Mouse (Mus musculus) hematopoietic multipotent progenitor cell, adult 10-12 weeks (in vitro differentiated cells): ENCODE data around the gene Gjc1. TPM values are rescaled to one million over a fixed set of nuclear protein-coding genes. Genes with fewer than 3 reads are reported as not detected.

Experiments used
- polyA plus RNA-seq: library from polyadenylated mRNA; stranded (reverse); fragments of >175 nt; gene quantifications from 2 replicates; pipeline ENCODE4 v1.2.3, GENCODE M21; 2012; ENCODE audit warnings: low replicate concordance

The Gjc1 gene
- polyA plus RNA-seq = not detected in 2 replicates

DNA sequence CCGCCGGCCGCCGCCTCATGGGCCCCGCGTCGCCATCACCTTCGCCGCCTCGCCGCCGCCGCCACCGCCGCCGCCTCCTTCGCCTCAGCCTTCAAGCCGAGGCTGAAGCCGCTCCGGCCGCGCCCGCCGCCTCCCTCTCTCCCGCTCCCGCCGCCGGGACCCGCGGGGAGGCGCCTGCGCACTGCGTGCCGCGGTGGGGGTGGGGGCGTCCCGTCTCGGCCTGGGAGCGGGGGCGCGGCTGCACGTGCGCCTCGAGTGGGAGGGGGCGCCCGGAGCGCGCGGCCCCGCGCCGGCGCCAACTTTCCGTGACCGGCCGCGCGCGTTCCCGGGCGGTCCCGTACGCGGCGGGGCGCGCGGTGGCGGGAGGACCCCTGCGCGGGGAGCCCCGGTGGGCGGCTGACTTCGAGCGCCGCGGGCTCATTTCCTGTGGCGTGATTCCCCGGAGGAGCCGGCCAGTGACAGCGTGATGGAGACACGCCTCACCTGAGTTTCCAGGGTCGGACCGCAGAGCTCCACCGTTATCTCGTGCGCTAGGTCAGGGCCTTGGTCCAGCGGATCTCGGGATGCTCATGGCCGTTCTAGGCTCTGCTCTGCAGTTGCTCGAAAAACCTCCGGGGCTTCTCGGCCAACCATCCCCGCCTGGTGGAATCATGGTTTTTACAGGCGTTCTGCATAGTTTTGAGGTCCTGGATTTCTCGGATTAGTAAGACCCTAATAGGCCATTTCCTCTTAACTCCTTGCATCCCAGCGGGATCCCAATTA lies at the start of gene Gjc1:
Gene Gjc1 (minus strand): TSS at position 680 of the 762 bp plus-strand sequence.

DNA sequence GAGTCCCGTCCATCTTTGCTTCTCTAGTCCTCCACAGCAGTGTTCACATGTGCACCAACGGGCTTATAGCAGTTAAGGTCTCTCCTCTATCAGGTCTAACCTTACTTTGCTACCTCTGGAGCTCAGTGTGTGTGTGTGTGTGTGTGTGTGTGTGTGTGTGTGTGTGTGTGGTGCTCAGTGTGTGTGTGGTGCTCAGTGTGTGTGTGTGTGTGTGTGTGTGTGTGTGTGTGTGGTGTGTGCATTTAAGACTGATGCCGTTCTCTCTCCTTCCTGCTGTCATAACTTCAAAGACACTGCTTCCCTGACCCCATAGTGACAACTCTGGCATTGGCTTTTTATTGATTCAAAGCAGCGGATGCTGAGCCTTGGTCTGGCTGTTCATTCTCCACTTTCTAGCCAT lies 16.0 kb upstream of the Gjc1 start, which contains the start of gene Higd1b:
Gene Higd1b (plus strand): TSS at position 301 of the 400 bp plus-strand sequence.

DNA sequence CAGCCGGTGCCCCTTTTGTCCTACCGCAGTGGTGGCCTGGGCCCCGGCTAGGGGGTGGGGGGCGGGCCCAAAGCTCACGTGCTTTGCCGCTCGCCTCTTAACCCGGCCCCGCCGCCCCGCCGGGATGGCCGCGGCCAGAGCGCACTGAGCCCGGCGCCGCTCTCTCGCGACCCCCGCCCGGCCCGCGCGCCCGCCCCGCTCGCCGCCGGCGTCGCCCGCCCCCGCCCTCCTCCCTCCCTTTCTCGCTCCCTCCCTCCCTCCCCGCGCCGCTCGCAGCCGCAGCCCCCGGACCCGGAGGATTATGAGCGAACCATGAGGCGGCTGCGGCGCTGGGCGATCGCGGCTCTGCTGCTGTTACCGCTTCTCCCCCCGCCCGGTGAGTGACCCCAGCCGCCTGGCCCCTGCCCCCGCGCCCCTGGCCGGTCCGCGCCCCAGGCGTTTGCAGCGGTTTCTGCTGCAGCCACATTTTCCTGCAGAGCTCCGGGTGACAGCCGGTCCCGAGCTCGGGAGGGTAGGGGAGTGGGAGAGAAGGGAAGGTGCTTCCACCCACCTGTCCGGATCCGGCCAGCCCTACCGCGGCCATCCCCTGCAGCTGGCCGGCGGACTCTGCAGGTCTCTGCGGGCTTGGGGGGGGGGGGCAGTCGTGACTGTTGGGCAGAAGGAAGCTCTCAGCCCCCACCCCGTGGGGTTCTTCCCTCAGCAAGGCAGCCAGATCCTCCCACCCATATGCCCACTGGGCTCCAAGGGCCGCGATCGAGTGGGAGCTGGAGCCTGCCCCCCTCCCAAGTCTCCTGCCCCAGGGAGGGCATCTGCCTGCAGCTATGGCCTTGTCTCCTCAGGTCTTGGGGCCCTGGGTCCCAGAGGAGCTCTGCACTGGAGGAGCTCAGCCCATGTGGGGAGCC lies 57.9 kb downstream of the Gjc1 start, which contains the start of gene Adam11:
Gene Adam11 (plus strand): TSS at position 131 of the 902 bp plus-strand sequence.

Other genes starting within 250 kb of the Gjc1 start
- gene Gm11627, start 240.2 kb downstream of the Gjc1 start, polyA plus RNA-seq = not detected in 2 replicates
- gene Fzd2, start 215.3 kb downstream of the Gjc1 start, polyA plus RNA-seq = 0.11 TPM in 1 of 2 replicates, not detected in the other
- gene Meioc, start 156.0 kb downstream of the Gjc1 start, polyA plus RNA-seq = not detected in 2 replicates
- 4.8 and 5.2 TPM in 2 replicates for gene Ccdc43, start 121.9 kb downstream of the Gjc1 start, polyA plus RNA-seq
- gene Adam11, start 58.3 kb downstream of the Gjc1 start, polyA plus RNA-seq = 4.5 and 14.2 TPM in 2 replicates
- gene Higd1b, start 16.1 kb upstream of the Gjc1 start, polyA plus RNA-seq = not detected in 2 replicates
- gene Eftud2, start 61.3 kb upstream of the Gjc1 start, polyA plus RNA-seq = 92.1 and 150 TPM in 2 replicates
- gene Ccdc103, start 61.5 kb upstream of the Gjc1 start, polyA plus RNA-seq = not detected in 2 replicates
- not detected in 2 replicates for gene Fam187a, start 65.5 kb upstream of the Gjc1 start, polyA plus RNA-seq
- gene Gfap, start 81.2 kb upstream of the Gjc1 start, polyA plus RNA-seq = 1.1 TPM in 1 of 2 replicates, not detected in the other
- 3.6 and 12.5 TPM in 2 replicates for gene Kif18b, start 105.4 kb upstream of the Gjc1 start, polyA plus RNA-seq
- not detected in 2 replicates for gene C1ql1, start 127.0 kb upstream of the Gjc1 start, polyA plus RNA-seq
- 9.5 and 16.8 TPM in 2 replicates for gene Nmt1, start 208.5 kb upstream of the Gjc1 start, polyA plus RNA-seq
- 30.8 and 47.5 TPM in 2 replicates for gene Dcakd, start 208.6 kb upstream of the Gjc1 start, polyA plus RNA-seq